Mouse (Mus musculus): ENCODE results near the gene Tpt1.
A peak's percentile ranks its signal among the peaks of the same experiment; 100 is the strongest.

The Tpt1 gene

GRCm38 (mm10) chr14:75834251-75834738 is 10.6 kb upstream of the Tpt1 start:
- peak; percentile 4; the same call in 1 of the 2 replicates for TF ChIP-seq GATA4 (IDR thresholded peaks at IDR 0.05; ENCODE audit: insufficient replicate concordance, low read length)

GRCm38 (mm10) chr14:75834739-75835381 is 10.0 kb upstream of the Tpt1 start:
- no peak for TF ChIP-seq GATA4 (IDR thresholded peaks at IDR 0.05; ENCODE audit: insufficient replicate concordance, low read length)

- TF ChIP-seq GATA4 (IDR thresholded peaks at IDR 0.05; ENCODE audit: insufficient replicate concordance, low read length): no peak
Observed at GRCm38 (mm10) chr14:75836579-75836978, 8.3 kb upstream of the Tpt1 start.

- TF ChIP-seq GATA4 (IDR thresholded peaks at IDR 0.05; ENCODE audit: insufficient replicate concordance, low read length): peak; percentile 85
Observed at GRCm38 (mm10) chr14:75837048-75837916, 7.6 kb upstream of the Tpt1 start.

- no peak for TF ChIP-seq GATA4 (IDR thresholded peaks at IDR 0.05; ENCODE audit: insufficient replicate concordance, low read length)
Observed at GRCm38 (mm10) chr14:75844111-75844695, 690 bp upstream of the Tpt1 start.

- no peak for TF ChIP-seq GATA4 (IDR thresholded peaks at IDR 0.05; ENCODE audit: insufficient replicate concordance, low read length)
Observed at GRCm38 (mm10) chr14:75845698-75846115, 814 bp downstream of the Tpt1 start.

GRCm38 (mm10) chr14:75847669-75848068 is 2.8 kb downstream of the Tpt1 start:
- no peak for TF ChIP-seq GATA4 (IDR thresholded peaks at IDR 0.05; ENCODE audit: insufficient replicate concordance, low read length)

GRCm38 (mm10) chr14:75848482-75848881 is 3.6 kb downstream of the Tpt1 start:
- TF ChIP-seq GATA4 (IDR thresholded peaks at IDR 0.05; ENCODE audit: insufficient replicate concordance, low read length): no peak

GRCm38 (mm10) chr14:75849236-75849635 is 4.3 kb downstream of the Tpt1 start:
- TF ChIP-seq GATA4 (IDR thresholded peaks at IDR 0.05; ENCODE audit: insufficient replicate concordance, low read length): no peak

- no peak for TF ChIP-seq GATA4 (IDR thresholded peaks at IDR 0.05; ENCODE audit: insufficient replicate concordance, low read length)
Observed at GRCm38 (mm10) chr14:75849842-75850568, 5.1 kb downstream of the Tpt1 start.

GRCm38 (mm10) chr14:75850819-75851218 is 5.9 kb downstream of the Tpt1 start:
- TF ChIP-seq GATA4 (IDR thresholded peaks at IDR 0.05; ENCODE audit: insufficient replicate concordance, low read length): no peak

GRCm38 (mm10) chr14:75852016-75852415 is 7.1 kb downstream of the Tpt1 start:
- no peak for TF ChIP-seq GATA4 (IDR thresholded peaks at IDR 0.05; ENCODE audit: insufficient replicate concordance, low read length)

- TF ChIP-seq GATA4 (IDR thresholded peaks at IDR 0.05; ENCODE audit: insufficient replicate concordance, low read length): no peak
Observed at GRCm38 (mm10) chr14:75855263-75855992, 10.5 kb downstream of the Tpt1 start.

- no peak for TF ChIP-seq GATA4 (IDR thresholded peaks at IDR 0.05; ENCODE audit: insufficient replicate concordance, low read length)
Observed at GRCm38 (mm10) chr14:75858181-75858580, 13.3 kb downstream of the Tpt1 start.

Data from liver, adult (tissue).